Mouse (Mus musculus): ENCODE measurements around the gene Cyp2u1. TPM values are rescaled to one million over a fixed set of nuclear protein-coding genes. Genes with fewer than 3 reads are reported as not detected.
A peak's percentile ranks its signal among the peaks of the same experiment; 100 is the strongest.

Gene Cyp2u1
- polyA plus RNA-seq, 1 experiment from 2014 or later: 3.4 TPM

- Histone ChIP-seq H3K27ac (ENCODE audit: low read depth, low read length) (no peak overlapping the region), H3K36me3 (ENCODE audit: control insufficient read depth, insufficient read depth, low read length) (no peaks in the 10 kb centered on the region), H3K9ac (ENCODE audit: low read length) (no peak overlapping the region), H3K4me1 (ENCODE audit: control insufficient read depth, insufficient read depth, low read length) (no peaks in the 10 kb centered on the region), H3K27me3 (replicated peaks; ENCODE audit: control insufficient read depth, insufficient read depth, low read length) (no peaks in the 10 kb centered on the region), H3K9me3 (replicated peaks; ENCODE audit: control insufficient read depth, low read length) (no peaks in the 10 kb centered on the region), H3K4me2 (ENCODE audit: low read length) (no peak overlapping the region), H3K4me3 (ENCODE audit: low read depth, low read length) (no peak overlapping the region)
- DNase-seq (ENCODE audit: low spot score) (no peak), ATAC-seq (0 out of 2 replicates have a peak, but pooled peaks have one; percentile 26)
- WGBS: 54% methylated on average over 4 of the region's 4 CpGs
These were observed 13.0 kb upstream of the Cyp2u1 start for GRCm38 (mm10) chr3:131315957-131316510.

- DNase-seq (ENCODE audit: low spot score) (no peak), ATAC-seq (no peak)
- Histone ChIP-seq H3K27me3 (replicated peaks; ENCODE audit: control insufficient read depth, insufficient read depth, low read length) (no peaks in the 10 kb centered on the region), H3K4me3 (ENCODE audit: low read depth, low read length) (no peak overlapping the region), H3K9me3 (replicated peaks; ENCODE audit: control insufficient read depth, low read length) (no peaks in the 10 kb centered on the region), H3K9ac (ENCODE audit: low read length) (no peak overlapping the region), H3K4me2 (ENCODE audit: low read length) (no peak overlapping the region), H3K4me1 (ENCODE audit: control insufficient read depth, insufficient read depth, low read length) (no peaks in the 10 kb centered on the region), H3K27ac (ENCODE audit: low read depth, low read length) (no peak overlapping the region), H3K36me3 (ENCODE audit: control insufficient read depth, insufficient read depth, low read length) (no peaks in the 10 kb centered on the region)
- WGBS: 94% methylated on average over 9 of the region's 9 CpGs
These were observed 9.3 kb upstream of the Cyp2u1 start for GRCm38 (mm10) chr3:131312340-131312739.

GRCm38 (mm10) chr3:131310572-131310971 lies 7.5 kb upstream of the Cyp2u1 start:
- H3K27ac ChIP-seq (ENCODE audit: low read depth, low read length): no peak overlapping the region
- no peak for DNase-seq (ENCODE audit: low spot score)
- H3K9ac ChIP-seq (ENCODE audit: low read length): no peak overlapping the region
- no peaks in the 10 kb centered on the region for H3K4me1 ChIP-seq (ENCODE audit: control insufficient read depth, insufficient read depth, low read length)
- no peaks in the 10 kb centered on the region for H3K9me3 ChIP-seq (replicated peaks; ENCODE audit: control insufficient read depth, low read length)
- WGBS: 87% methylated on average over 4 of the region's 4 CpGs
- H3K27me3 ChIP-seq (replicated peaks; ENCODE audit: control insufficient read depth, insufficient read depth, low read length): no peaks in the 10 kb centered on the region
- no peak overlapping the region for H3K4me2 ChIP-seq (ENCODE audit: low read length)
- no peak overlapping the region for H3K4me3 ChIP-seq (ENCODE audit: low read depth, low read length)
- H3K36me3 ChIP-seq (ENCODE audit: control insufficient read depth, insufficient read depth, low read length): no peaks in the 10 kb centered on the region
- no peak for ATAC-seq

- Histone ChIP-seq H3K27me3 (replicated peaks; ENCODE audit: control insufficient read depth, insufficient read depth, low read length) (no peaks in the 10 kb centered on the region; the same call in 1 of the 2 replicates), H3K4me1 (ENCODE audit: control insufficient read depth, insufficient read depth, low read length) (no peaks in the 10 kb centered on the region), H3K9me3 (replicated peaks; ENCODE audit: control insufficient read depth, low read length) (no peaks in the 10 kb centered on the region), H3K4me3 (ENCODE audit: low read depth, low read length) (no peak overlapping the region), H3K4me2 (ENCODE audit: low read length) (no peak overlapping the region), H3K36me3 (ENCODE audit: control insufficient read depth, insufficient read depth, low read length) (no peaks in the 10 kb centered on the region), H3K9ac (ENCODE audit: low read length) (no peak overlapping the region), H3K27ac (ENCODE audit: low read depth, low read length) (no peak overlapping the region)
- no peak for DNase-seq (ENCODE audit: low spot score)
- ATAC-seq: no peak
- 90% methylated on average over 3 of the region's 3 CpGs for WGBS
These were observed 4.8 kb upstream of the Cyp2u1 start for GRCm38 (mm10) chr3:131307811-131308210.

GRCm38 (mm10) chr3:131306255-131306654 lies 3.2 kb upstream of the Cyp2u1 start:
- Histone ChIP-seq H3K4me3 (ENCODE audit: low read depth, low read length) (no peak overlapping the region), H3K4me2 (ENCODE audit: low read length) (no peak overlapping the region), H3K27me3 (replicated peaks; ENCODE audit: control insufficient read depth, insufficient read depth, low read length) (no peaks in the 10 kb centered on the region; the same call in 1 of the 2 replicates), H3K36me3 (ENCODE audit: control insufficient read depth, insufficient read depth, low read length) (no peaks in the 10 kb centered on the region), H3K9me3 (replicated peaks; ENCODE audit: control insufficient read depth, low read length) (no peaks in the 10 kb centered on the region), H3K4me1 (ENCODE audit: control insufficient read depth, insufficient read depth, low read length) (no peaks in the 10 kb centered on the region), H3K9ac (ENCODE audit: low read length) (no peak overlapping the region), H3K27ac (ENCODE audit: low read depth, low read length) (no peak overlapping the region)
- DNase-seq (ENCODE audit: low spot score): no peak
- no peak for ATAC-seq
- 89% methylated on average over 7 of the region's 7 CpGs for WGBS

GRCm38 (mm10) chr3:131303320-131303714 lies 290 bp upstream of the Cyp2u1 start:
- peak overlapping the region; percentile 73 for H3K4me3 ChIP-seq (ENCODE audit: low read depth, low read length)
- H3K36me3 ChIP-seq (ENCODE audit: control insufficient read depth, insufficient read depth, low read length): no peaks in the 10 kb centered on the region
- peak; percentile 38 for ATAC-seq
- H3K4me1 ChIP-seq (ENCODE audit: control insufficient read depth, insufficient read depth, low read length): no peaks in the 10 kb centered on the region
- DNase-seq (ENCODE audit: low spot score): no peak
- no peaks in the 10 kb centered on the region; the same call in 1 of the 2 replicates for H3K27me3 ChIP-seq (replicated peaks; ENCODE audit: control insufficient read depth, insufficient read depth, low read length)
- WGBS: 18% methylated on average over 5 of the region's 5 CpGs
- peak overlapping the region; percentile 95 for H3K4me2 ChIP-seq (ENCODE audit: low read length)
- H3K9ac ChIP-seq (ENCODE audit: low read length): peak overlapping the region; percentile 75
- H3K9me3 ChIP-seq (replicated peaks; ENCODE audit: control insufficient read depth, low read length): no peaks in the 10 kb centered on the region
- no peak overlapping the region for H3K27ac ChIP-seq (ENCODE audit: low read depth, low read length)

- H3K4me1 ChIP-seq (ENCODE audit: control insufficient read depth, insufficient read depth, low read length): no peaks in the 10 kb centered on the region
- H3K4me2 ChIP-seq (ENCODE audit: low read length): no peak overlapping the region
- no peak overlapping the region for H3K9ac ChIP-seq (ENCODE audit: low read length)
- 10% methylated on average over 6 of the region's 6 CpGs for WGBS
- no peak overlapping the region for H3K4me3 ChIP-seq (ENCODE audit: low read depth, low read length)
- H3K9me3 ChIP-seq (replicated peaks; ENCODE audit: control insufficient read depth, low read length): no peaks in the 10 kb centered on the region
- H3K36me3 ChIP-seq (ENCODE audit: control insufficient read depth, insufficient read depth, low read length): no peaks in the 10 kb centered on the region
- no peaks in the 10 kb centered on the region; the same call in 1 of the 2 replicates for H3K27me3 ChIP-seq (replicated peaks; ENCODE audit: control insufficient read depth, insufficient read depth, low read length)
- H3K27ac ChIP-seq (ENCODE audit: low read depth, low read length): no peak overlapping the region
- ATAC-seq: no peak
- peak; percentile 77 for DNase-seq (ENCODE audit: low spot score)
These were observed 3.1 kb downstream of the Cyp2u1 start for GRCm38 (mm10) chr3:131299908-131300307.

GRCm38 (mm10) chr3:131299078-131299477 lies 3.9 kb downstream of the Cyp2u1 start:
- 85% methylated on average over 9 of the region's 9 CpGs for WGBS
- no peaks in the 10 kb centered on the region for H3K36me3 ChIP-seq (ENCODE audit: control insufficient read depth, insufficient read depth, low read length)
- no peaks in the 10 kb centered on the region; the same call in 1 of the 2 replicates for H3K27me3 ChIP-seq (replicated peaks; ENCODE audit: control insufficient read depth, insufficient read depth, low read length)
- H3K27ac ChIP-seq (ENCODE audit: low read depth, low read length): no peak overlapping the region
- no peak for ATAC-seq
- H3K9me3 ChIP-seq (replicated peaks; ENCODE audit: control insufficient read depth, low read length): no peaks in the 10 kb centered on the region
- no peak overlapping the region for H3K4me3 ChIP-seq (ENCODE audit: low read depth, low read length)
- no peak for DNase-seq (ENCODE audit: low spot score)
- no peaks in the 10 kb centered on the region for H3K4me1 ChIP-seq (ENCODE audit: control insufficient read depth, insufficient read depth, low read length)
- H3K4me2 ChIP-seq (ENCODE audit: low read length): no peak overlapping the region
- H3K9ac ChIP-seq (ENCODE audit: low read length): no peak overlapping the region

- no peaks in the 10 kb centered on the region for H3K9me3 ChIP-seq (replicated peaks; ENCODE audit: control insufficient read depth, low read length)
- H3K4me2 ChIP-seq (ENCODE audit: low read length): no peak overlapping the region
- no peak overlapping the region for H3K9ac ChIP-seq (ENCODE audit: low read length)
- H3K27me3 ChIP-seq (replicated peaks; ENCODE audit: control insufficient read depth, insufficient read depth, low read length): no peaks in the 10 kb centered on the region
- no peak overlapping the region for H3K27ac ChIP-seq (ENCODE audit: low read depth, low read length)
- ATAC-seq (no peak), DNase-seq (ENCODE audit: low spot score) (no peak)
- H3K4me1 ChIP-seq (ENCODE audit: control insufficient read depth, insufficient read depth, low read length): no peaks in the 10 kb centered on the region
- no peak overlapping the region for H3K4me3 ChIP-seq (ENCODE audit: low read depth, low read length)
- no peaks in the 10 kb centered on the region for H3K36me3 ChIP-seq (ENCODE audit: control insufficient read depth, insufficient read depth, low read length)
- 93% methylated on average over 7 of the region's 7 CpGs for WGBS
These were observed 6.1 kb downstream of the Cyp2u1 start for GRCm38 (mm10) chr3:131296893-131297292.
